Mouse (Mus musculus) thymus, adult 2 months (tissue): ENCODE data around the gene Zfp503.

ENCODE experiments used
- CTCF ChIP-seq: fragments of 200-500 bp; IDR thresholded peaks from 2 replicates; pipeline ENCODE4 v1.5.1; 2012; ENCODE audit warnings: mild to moderate bottlenecking, control low read depth, low read length, moderate library complexity, borderline replicate concordance; ENCODE audit not compliant: control insufficient read depth, poor library complexity, insufficient read depth; ENCODE audit errors: extremely low read depth
- POLR2A ChIP-seq: fragments of 200-500 bp; IDR thresholded peaks from 2 replicates; pipeline ENCODE4 v1.6.1; 2012; ENCODE audit warnings: mild to moderate bottlenecking, low read length, control low read depth, moderate library complexity; ENCODE audit not compliant: control insufficient read depth, poor library complexity, insufficient read depth; ENCODE audit errors: extremely low read depth

DNA sequence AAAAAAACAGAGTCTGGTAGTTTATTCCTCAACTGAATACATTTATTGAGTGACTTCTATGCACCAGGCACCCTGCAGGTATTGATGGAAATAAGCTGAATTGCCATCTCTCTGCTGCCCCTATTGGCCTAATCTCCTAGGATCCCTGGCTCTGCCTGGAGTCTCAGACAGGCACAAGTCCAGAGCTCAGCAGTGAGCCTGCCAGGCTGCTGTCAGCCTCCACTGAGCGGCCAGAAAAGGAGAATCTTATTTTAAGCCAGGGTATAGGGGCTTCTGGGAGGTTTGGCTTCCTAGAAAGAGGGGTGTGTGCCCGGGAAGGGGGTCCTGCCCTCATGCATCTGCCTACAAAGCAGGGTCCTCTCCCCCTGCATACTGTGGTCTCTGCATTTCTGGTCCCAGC lies 31.5 kb upstream of the Zfp503 start:
- TF ChIP-seq CTCF (no peak), POLR2A (no peak)
